Mouse (Mus musculus) layer of hippocampus, adult 2 months (tissue): ENCODE data around the gene Gba. TPM values are rescaled to one million over a fixed set of nuclear protein-coding genes. Genes with fewer than 3 reads are reported as not detected.

Source experiments
- DNase-seq, 2 experiments: peaks; one replicate each; pipeline ENCODE4 v3.0.0; 2022; ENCODE audit warnings: low spot score in 2 of 2
- H3K27ac ChIP-seq: fragments of 200-600 bp; 2 replicates; pipeline ENCODE4 v1.8.1; 2022
- H3K4me3 ChIP-seq: fragments of 200-600 bp; 2 replicates; pipeline ENCODE4 v1.8.1; 2022; ENCODE audit warnings: mild to moderate bottlenecking
- CTCF ChIP-seq: fragments of 200-600 bp; conservative IDR thresholded peaks from 2 replicates; pipeline ENCODE4 v1.8.1; 2022; ENCODE audit warnings: antibody characterized with exemption, mild to moderate bottlenecking, moderate library complexity
- microRNA-seq, 2 experiments: library from miRNA; unstranded; fragments of <30 nt; microRNA quantifications; one replicate each; pipeline ENCODE4 v1.2.0; 2021
- total RNA-seq, 2 experiments: library from RNA; stranded (reverse); gene quantifications; 2 replicates each; pipeline ENCODE4 v1.2.3; 2021

The Gba gene
- total RNA-seq, 2 experiments from 2014 or later: 55.7 to 67.9 TPM

- H3K27ac ChIP-seq: peak overlapping the region; percentile 98; the same call in 1 of the 2 replicates
- H3K4me3 ChIP-seq: peak overlapping the region; percentile 89
- no peak for DNase-seq
- peak; percentile 65 for TF ChIP-seq CTCF
Measured at GRCm38 (mm10) chr3:89243609-89244008, 40.9 kb downstream of the Gba start.

GRCm38 (mm10) chr3:89244158-89244981 lies 41.6 kb downstream of the Gba start:
- peak; percentile 64 for TF ChIP-seq CTCF
- Histone ChIP-seq H3K27ac (peak overlapping the region; percentile 98), H3K4me3 (peak overlapping the region; percentile 89)
- no peak for DNase-seq

GRCm38 (mm10) chr3:89244982-89245687 lies 42.4 kb downstream of the Gba start:
- TF ChIP-seq CTCF: no peak
- peak overlapping the region; percentile 98 for H3K27ac ChIP-seq
- peak in 1 of 2 experiments; percentile 68 for DNase-seq
- peak overlapping the region; percentile 89 for H3K4me3 ChIP-seq

- no peak for TF ChIP-seq CTCF
- peak; percentile 78 to 85 for DNase-seq
- Histone ChIP-seq H3K4me3 (peak within 1 kb of the TSS; percentile 89), H3K27ac (peak within 1 kb of the TSS; percentile 98)
Measured at GRCm38 (mm10) chr3:89245688-89246171, 43.0 kb downstream of the Gba start, which contains the start of gene Krtcap2. Krtcap2 (plus strand) TSS chr3:89245966.

- DNase-seq: peak; percentile 89 to 91
- Histone ChIP-seq H3K27ac (peak within 1 kb of the TSS; percentile 98), H3K4me3 (peak within 1 kb of the TSS; percentile 89)
- peak; percentile 96 for TF ChIP-seq CTCF
Measured at GRCm38 (mm10) chr3:89246261-89247100, 43.8 kb downstream of the Gba start, which contains the start of gene Trim46. Trim46 (minus strand) TSS chr3:89246309.

GRCm38 (mm10) chr3:89247466-89247865 lies 44.7 kb downstream of the Gba start:
- no peak for TF ChIP-seq CTCF
- no peak for DNase-seq
- Histone ChIP-seq H3K27ac (no peak overlapping the region), H3K4me3 (no peak overlapping the region)

GRCm38 (mm10) chr3:89250435-89251040 lies 47.8 kb downstream of the Gba start:
- TF ChIP-seq CTCF: peak; percentile 86
- no peak overlapping the region for H3K4me3 ChIP-seq
- no peak for DNase-seq
- H3K27ac ChIP-seq: peak overlapping the region; percentile 51

- peak overlapping the region; percentile 52 for H3K27ac ChIP-seq
- H3K4me3 ChIP-seq: no peak overlapping the region
- no peak for DNase-seq
- no peak for TF ChIP-seq CTCF
Measured at GRCm38 (mm10) chr3:89251365-89251895, 48.7 kb downstream of the Gba start.

- no peak for TF ChIP-seq CTCF
- Histone ChIP-seq H3K27ac (no peak overlapping the region), H3K4me3 (no peak overlapping the region)
- no peak for DNase-seq
Measured at GRCm38 (mm10) chr3:89254994-89255393, 52.3 kb downstream of the Gba start.

- no peak for TF ChIP-seq CTCF
- H3K4me3 ChIP-seq: no peak overlapping the region
- DNase-seq: no peak
Measured at GRCm38 (mm10) chr3:89256177-89256576, 53.4 kb downstream of the Gba start.

More at GRCm38 (mm10) chr3:89256177-89256576, 53.4 kb downstream of the Gba start:
- no peak overlapping the region for H3K27ac ChIP-seq

Small RNAs within 50 kb of the gene (microRNA-seq; reads per million reads assigned to microRNA genes)
- gene Mir92b: 7,094 to 7,095 reads per million in 2 experiments

Other genes starting within 250 kb of the Gba start
- 100 to 1,000 TPM; 136 to 139 TPM for gene Rusc1, start 109.6 kb upstream of the Gba start, total RNA-seq
- gene Gm43738, start 101.8 kb upstream of the Gba start, total RNA-seq: under 1 TPM in 1 of 2 experiments, not detected in 1; 0.18 TPM
- gene Fdps, start 101.0 kb upstream of the Gba start, total RNA-seq: 10 to 100 TPM; 72.5 to 78.4 TPM
- gene Pklr, start 66.8 kb upstream of the Gba start, total RNA-seq: not detected
- 10 to 100 TPM; 10.2 to 13.3 TPM for gene Hcn3, start 42.7 kb upstream of the Gba start, total RNA-seq
- 10 to 100 TPM; 47.8 to 56.1 TPM for gene Clk2, start 38.1 kb upstream of the Gba start, total RNA-seq
- 10 to 100 TPM; 67.1 to 69.0 TPM for gene Scamp3, start 25.5 kb upstream of the Gba start, total RNA-seq
- gene Fam189b, start 19.8 kb upstream of the Gba start, total RNA-seq: 10 to 100 TPM; 61.6 to 61.7 TPM
- 10 to 100 TPM; 42.6 to 43.8 TPM for gene Thbs3, start 12.3 kb downstream of the Gba start, total RNA-seq
- gene Mtx1, start 24.2 kb downstream of the Gba start, total RNA-seq: 100 to 1,000 TPM; 100 to 102 TPM
- 1 to 10 TPM in 1 of 2 experiments, under 1 TPM in 1; 0.31 to 1.3 TPM for gene Muc1, start 26.1 kb downstream of the Gba start, total RNA-seq
- gene Krtcap2, start 43.0 kb downstream of the Gba start, total RNA-seq: 10 to 100 TPM; 75.8 to 80.5 TPM
- 10 to 100 TPM; 89.1 to 92.8 TPM for gene Trim46, start 43.4 kb downstream of the Gba start, total RNA-seq
- gene Dpm3, start 56.4 kb downstream of the Gba start, total RNA-seq: 10 to 100 TPM; 51.2 to 61.0 TPM
- 10 to 100 TPM; 46.3 to 58.9 TPM for gene Slc50a1, start 67.6 kb downstream of the Gba start, total RNA-seq
- gene Efna1, start 78.2 kb downstream of the Gba start, total RNA-seq: 1 to 10 TPM; 7.6 to 7.9 TPM
- 10 to 100 TPM; 65.5 to 76.3 TPM for gene Efna3, start 120.0 kb downstream of the Gba start, total RNA-seq
- under 1 TPM; 0.61 to 0.96 TPM for gene Efna4, start 135.1 kb downstream of the Gba start, total RNA-seq
- gene Adam15, start 147.1 kb downstream of the Gba start, total RNA-seq: 100 to 1,000 TPM; 122 to 127 TPM
- under 1 TPM; 0.29 to 0.77 TPM for gene Dcst2, start 159.0 kb downstream of the Gba start, total RNA-seq
- not detected for gene Dcst1, start 162.3 kb downstream of the Gba start, total RNA-seq
- 10 to 100 TPM; 11.3 to 13.4 TPM for gene Zbtb7b, start 191.8 kb downstream of the Gba start, total RNA-seq
- gene Lenep, start 199.9 kb downstream of the Gba start, total RNA-seq: 1 to 10 TPM; 5.8 to 7.1 TPM
- 10 to 100 TPM; 37.2 to 39.8 TPM for gene Flad1, start 208.9 kb downstream of the Gba start, total RNA-seq
- 1 to 10 TPM; 1.4 to 2.7 TPM for gene Cks1b, start 215.5 kb downstream of the Gba start, total RNA-seq
- gene Shc1, start 215.5 kb downstream of the Gba start, total RNA-seq: 10 to 100 TPM; 12.2 to 14.3 TPM
- gene Pygo2, start 227.3 kb downstream of the Gba start, total RNA-seq: 10 to 100 TPM; 55.5 to 61.9 TPM
- 10 to 100 TPM; 38.9 to 41.8 TPM for gene Pbxip1, start 233.8 kb downstream of the Gba start, total RNA-seq